18 mouse cellular contexts compared by ENCODE assay signal in genomic region chr3:22705673-22706072, GRCm38 (mm10).
"Had no signal": no experiment of that assay in that cellular context is flagged by ENCODE, and none has a peak within 500 bp of the region (broad histone marks: within the 10 kb centered on the region; RNA-seq: fewer than 3 reads in every experiment).

No protein-coding gene starts in this region.

- H3K4me2 ChIP-seq: kidney, embryonic 15.5 days; limb, embryonic 12.5 days; liver, embryonic 12.5 days; liver, embryonic 15.5 days; lung, embryonic 15.5 days; midbrain, embryonic 15.5 days; neural tube, embryonic 13.5 days had no signal

- H3K4me3 ChIP-seq: kidney, embryonic 15.5 days; left cerebral cortex, adult 2 months; limb, embryonic 12.5 days; liver, embryonic 12.5 days; liver, embryonic 15.5 days; lung, embryonic 15.5 days; midbrain, embryonic 15.5 days; myocyte; neural tube, embryonic 13.5 days had no signal

- H3K27me3 ChIP-seq: kidney, embryonic 15.5 days; limb, embryonic 12.5 days; liver, embryonic 12.5 days; liver, embryonic 15.5 days; lung, embryonic 15.5 days; midbrain, embryonic 15.5 days; neural tube, embryonic 13.5 days had no signal

- H3K4me1 ChIP-seq: kidney, embryonic 15.5 days; limb, embryonic 12.5 days; liver, embryonic 12.5 days; liver, embryonic 15.5 days; lung, embryonic 15.5 days; midbrain, embryonic 15.5 days; neural tube, embryonic 13.5 days had no signal

- H3K9me3 ChIP-seq: kidney, embryonic 15.5 days; lung, embryonic 15.5 days; midbrain, embryonic 15.5 days had no signal

- H3K36me3 ChIP-seq: kidney, embryonic 15.5 days; limb, embryonic 12.5 days; liver, embryonic 12.5 days; liver, embryonic 15.5 days; lung, embryonic 15.5 days; midbrain, embryonic 15.5 days; neural tube, embryonic 13.5 days had no signal

- ATAC-seq: intestine, postnatal 0 days; liver, embryonic 12.5 days; midbrain, embryonic 15.5 days had no signal

- DNase-seq: kidney, adult 8-10 months; kidney, postnatal 36 days; layer of hippocampus, postnatal 36 days; liver; lung, adult 18-20 months; lung, postnatal 10 days; lung, postnatal 36 days; thymus, postnatal 25 days had no signal

- H3K9ac ChIP-seq: kidney, embryonic 15.5 days; limb, embryonic 12.5 days; liver, embryonic 12.5 days; liver, embryonic 15.5 days; lung, embryonic 15.5 days; midbrain, embryonic 15.5 days; neural tube, embryonic 13.5 days had no signal

- H3K27ac ChIP-seq: kidney, embryonic 15.5 days; left cerebral cortex, adult 2 months; limb, embryonic 12.5 days; liver, embryonic 12.5 days; liver, embryonic 15.5 days; lung, embryonic 15.5 days; midbrain, embryonic 15.5 days; neural tube, embryonic 13.5 days had no signal
